Mouse (Mus musculus) urinary bladder, postnatal 4 days (tissue): Measurements from ENCODE around the gene Ddah2.

Experiments used
- DNase-seq, 2 experiments: peaks; one replicate each; pipeline ENCODE4 v3.0.0; 2021 to 2022; ENCODE audit warnings: low spot score in 2 of 2

Ddah2 gene

DNA sequence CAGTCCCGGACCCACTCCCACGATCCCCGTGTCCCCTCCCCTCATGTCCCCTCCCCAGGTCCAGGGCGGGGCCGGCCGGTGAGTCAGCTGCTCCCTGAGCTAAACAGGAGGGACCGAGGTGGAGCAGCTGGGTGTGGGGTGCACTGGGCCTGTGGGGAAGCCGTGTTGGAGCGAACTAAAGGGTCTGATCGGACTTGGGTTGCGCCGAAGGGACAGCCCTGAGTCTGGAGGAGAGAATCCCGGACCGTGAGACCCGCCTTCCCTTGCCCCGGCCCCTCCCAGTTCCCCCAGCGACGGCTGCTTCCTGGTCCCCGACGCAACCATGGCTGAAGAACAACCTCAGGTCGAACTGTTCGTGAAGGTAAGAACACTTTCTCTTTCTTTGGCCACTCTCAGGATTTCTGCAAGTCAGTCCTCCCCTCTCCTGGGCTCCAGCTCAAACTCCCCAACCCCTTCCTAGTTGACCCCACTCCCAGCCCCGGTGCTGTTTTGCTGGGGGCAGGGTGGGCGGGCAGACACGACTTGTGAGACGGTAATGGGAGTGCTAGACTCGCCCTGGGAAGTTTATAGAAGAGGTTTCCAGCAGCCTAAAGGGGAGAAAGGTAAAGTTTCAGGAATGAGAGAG lies 8.6 kb upstream of the Ddah2 start:
- DNase-seq, result peak; percentile 75 to 80

- peak; percentile 68 to 69 for DNase-seq
Observed at GRCm38 (mm10) chr17:35051156-35052086, 7.4 kb upstream of the Ddah2 start.

DNA sequence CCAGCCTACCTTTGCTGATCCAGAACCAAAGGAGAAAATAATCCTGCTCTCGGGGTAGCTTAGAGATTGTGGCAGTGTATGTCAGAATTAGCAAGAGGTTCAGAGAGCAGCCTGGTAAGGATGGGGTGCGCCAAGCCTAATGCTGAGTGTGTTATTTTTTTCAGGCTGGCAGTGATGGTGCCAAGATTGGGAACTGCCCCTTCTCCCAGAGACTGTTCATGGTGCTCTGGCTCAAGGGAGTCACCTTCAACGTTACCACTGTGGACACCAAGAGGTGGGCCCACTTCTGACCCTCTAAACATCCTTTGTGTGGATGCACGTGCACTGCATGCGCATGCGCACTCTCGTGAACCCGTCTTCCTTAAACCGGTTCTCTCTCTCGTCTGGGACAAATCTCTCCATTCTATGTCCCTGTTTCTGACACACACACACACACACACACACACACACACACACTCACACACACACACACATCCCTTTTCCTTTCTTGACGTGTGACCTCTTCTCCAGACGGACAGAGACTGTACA lies 6.5 kb upstream of the Ddah2 start:
- no peak for DNase-seq

- DNase-seq, result no peak
Observed at GRCm38 (mm10) chr17:35055691-35056495, 2.9 kb upstream of the Ddah2 start.

DNA sequence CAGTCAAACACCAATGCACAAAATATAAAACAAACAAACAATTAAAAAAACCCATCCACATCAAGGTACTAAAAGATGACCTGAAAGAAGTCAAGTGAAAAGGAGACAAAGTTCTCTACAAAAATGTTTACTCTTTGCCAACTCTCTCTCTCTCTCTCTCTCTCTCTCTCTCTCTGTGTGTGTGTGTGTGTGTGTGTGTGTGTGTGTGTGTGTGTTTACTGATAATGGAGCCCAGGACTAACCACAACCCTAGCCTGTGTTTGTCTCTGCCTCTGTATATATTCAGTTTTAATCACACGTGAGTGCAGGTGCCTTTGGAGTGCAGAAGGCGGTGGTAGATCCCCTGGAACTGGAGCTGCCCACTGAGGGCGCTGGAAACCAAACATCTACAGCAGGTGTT lies 1.7 kb upstream of the Ddah2 start:
- no peak for DNase-seq

DNA sequence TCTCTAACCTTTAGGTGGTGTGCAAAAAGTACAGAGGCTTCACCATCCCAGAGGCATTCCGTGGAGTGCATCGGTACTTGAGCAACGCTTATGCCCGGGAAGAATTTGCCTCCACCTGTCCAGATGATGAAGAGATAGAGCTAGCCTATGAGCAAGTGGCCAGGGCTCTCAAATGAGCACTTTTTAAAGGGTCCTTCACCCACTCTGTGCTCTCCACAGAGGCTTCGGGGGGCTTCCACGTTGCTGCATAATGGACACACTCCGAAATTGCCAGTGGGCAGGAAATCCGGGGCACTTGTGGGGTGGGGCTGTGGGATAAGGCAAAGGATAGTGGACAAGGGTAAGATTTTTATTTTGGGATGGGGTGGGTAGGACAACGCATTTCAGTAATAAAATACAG lies 519 bp upstream of the Ddah2 start:
- DNase-seq, result no peak

- DNase-seq, result no peak
Observed at GRCm38 (mm10) chr17:35060071-35060470, 1.2 kb downstream of the Ddah2 start.

GRCm38 (mm10) chr17:35060737-35061297 lies 2.0 kb downstream of the Ddah2 start:
- DNase-seq, result no peak

DNA sequence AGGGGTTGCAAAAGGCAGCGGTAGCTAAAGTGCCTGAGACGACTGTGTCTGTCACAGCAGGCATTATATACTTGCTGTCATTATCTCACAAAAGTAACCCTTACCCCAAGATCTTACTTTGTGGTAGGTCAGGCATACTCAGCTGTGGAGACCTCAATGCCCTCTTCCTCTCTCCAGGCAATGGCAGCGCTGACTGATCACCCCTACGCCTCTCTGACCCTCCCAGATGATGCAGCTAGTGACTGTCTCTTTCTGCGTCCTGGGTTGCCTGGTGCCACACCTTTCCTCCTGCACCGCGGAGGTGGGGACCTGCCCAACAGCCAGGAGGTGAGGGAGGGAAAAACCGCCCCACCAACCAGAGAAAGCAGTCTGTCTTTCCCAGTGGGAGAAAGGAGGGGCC lies 2.5 kb downstream of the Ddah2 start:
- DNase-seq, result no peak

GRCm38 (mm10) chr17:35063466-35063865 lies 4.6 kb downstream of the Ddah2 start:
- no peak for DNase-seq

DNA sequence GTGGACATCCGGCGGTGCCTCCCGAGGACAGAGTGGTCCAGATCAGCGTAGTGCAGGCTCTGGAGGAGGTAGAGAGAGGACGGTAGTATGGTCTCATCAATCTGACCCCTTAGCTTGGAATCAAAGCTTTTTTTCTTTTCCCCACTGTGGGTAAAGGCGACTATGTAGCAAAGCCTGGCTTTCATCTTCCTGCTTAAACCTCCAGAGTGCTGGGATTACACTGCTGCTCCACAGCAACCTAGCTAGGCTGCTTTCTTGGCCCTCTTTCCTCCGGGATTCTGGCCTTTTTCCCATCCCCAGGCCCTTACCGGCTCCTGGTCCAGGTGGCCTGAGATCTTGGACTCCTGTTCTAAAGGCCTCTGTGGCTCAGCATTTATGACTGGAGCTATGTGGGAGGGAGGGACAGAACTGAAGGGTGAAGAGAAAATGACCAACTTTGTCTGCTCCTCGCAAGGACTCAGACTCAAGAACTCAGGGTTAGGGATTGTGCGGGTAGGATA lies 5.6 kb downstream of the Ddah2 start:
- no peak for DNase-seq

- peak in 1 of 2 experiments; percentile 65 for DNase-seq
Observed at GRCm38 (mm10) chr17:35064951-35065947, 6.4 kb downstream of the Ddah2 start, which contains the start of gene Ly6g6c. Gene Ly6g6c (plus strand): TSS chr17:35065388.

GRCm38 (mm10) chr17:35066084-35066483 lies 7.2 kb downstream of the Ddah2 start, which contains the start of gene Mpig6b:
Gene Mpig6b (minus strand): TSS chr17:35066184.
- DNase-seq, result no peak

DNA sequence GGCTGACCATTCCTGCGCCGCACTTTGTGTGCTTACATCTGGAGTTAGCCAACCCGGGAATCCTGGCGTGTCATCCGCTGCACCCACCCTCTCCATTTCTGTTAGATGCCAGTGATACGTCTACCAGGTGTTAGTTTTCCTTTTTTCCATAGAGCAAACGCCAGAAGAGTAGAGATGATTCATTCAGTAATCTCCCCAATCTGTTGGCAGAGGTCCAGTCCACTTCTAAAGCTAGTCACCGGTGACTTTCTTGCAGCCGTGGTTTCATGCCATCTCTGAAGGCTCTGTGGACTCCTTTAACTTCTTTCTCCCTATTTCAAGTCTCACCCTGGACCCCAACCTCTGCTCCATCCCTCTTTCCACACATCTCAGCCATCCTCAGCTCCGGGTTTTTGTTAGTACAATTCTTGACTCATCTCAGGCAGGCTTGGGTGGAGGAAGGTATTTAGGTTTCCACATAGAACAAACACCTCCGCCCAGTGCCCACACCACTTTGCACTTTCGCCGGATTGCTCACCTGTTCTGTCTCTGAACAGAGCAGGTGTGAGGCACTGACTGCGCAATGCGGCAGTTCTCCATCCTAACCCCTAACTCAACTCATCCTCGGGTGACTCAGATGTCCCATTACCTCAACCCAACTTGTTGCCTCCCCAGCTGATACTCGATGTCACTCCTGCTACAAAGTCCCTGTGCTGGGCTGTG lies 9.5 kb downstream of the Ddah2 start:
- DNase-seq, result no peak

GRCm38 (mm10) chr17:35070556-35071229 lies 11.9 kb downstream of the Ddah2 start:
- no peak for DNase-seq

DNA sequence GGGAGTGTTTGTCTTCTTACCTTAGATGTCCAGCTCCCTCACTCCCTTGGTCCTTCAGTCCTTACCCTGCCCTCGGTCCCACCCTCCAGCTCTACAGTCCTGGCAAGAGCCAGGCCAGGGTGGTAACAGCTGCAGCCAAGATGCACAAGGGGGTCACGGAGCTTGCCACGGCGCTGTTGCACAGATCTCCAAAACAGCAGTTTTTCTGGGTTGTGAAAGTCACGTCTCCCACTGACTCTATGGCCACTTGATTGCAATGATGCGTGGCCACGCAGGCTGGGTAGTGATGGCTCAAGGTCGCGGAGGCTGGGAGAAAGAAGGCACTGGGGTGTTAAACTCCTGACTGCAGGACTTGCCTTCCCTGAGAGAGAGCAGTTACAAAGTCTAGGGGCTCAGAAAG lies 12.6 kb downstream of the Ddah2 start:
- no peak for DNase-seq

GRCm38 (mm10) chr17:35074097-35074496 lies 15.3 kb downstream of the Ddah2 start:
- no peak for DNase-seq

GRCm38 (mm10) chr17:35076507-35077176 lies 17.8 kb downstream of the Ddah2 start, which contains the start of gene Ly6g6e:
Gene Ly6g6e (plus strand): TSS chr17:35076902.
- DNase-seq, result no peak
